Mouse (Mus musculus) embryo, embryonic 9.5 days (tissue): ENCODE results near the gene Zfp385a.

Source experiments
- DNase-seq: peaks from one replicate; pipeline ENCODE4 v3.0.0-alpha.2; 2017; ENCODE audit errors: extremely low spot score

Gene Zfp385a

GRCm38 (mm10) chr15:103339961-103340337 is at the start of gene Zfp385a:
Gene Zfp385a, minus strand, starts transcription at chr15:103340093.
- peak; percentile 60 for DNase-seq

DNA sequence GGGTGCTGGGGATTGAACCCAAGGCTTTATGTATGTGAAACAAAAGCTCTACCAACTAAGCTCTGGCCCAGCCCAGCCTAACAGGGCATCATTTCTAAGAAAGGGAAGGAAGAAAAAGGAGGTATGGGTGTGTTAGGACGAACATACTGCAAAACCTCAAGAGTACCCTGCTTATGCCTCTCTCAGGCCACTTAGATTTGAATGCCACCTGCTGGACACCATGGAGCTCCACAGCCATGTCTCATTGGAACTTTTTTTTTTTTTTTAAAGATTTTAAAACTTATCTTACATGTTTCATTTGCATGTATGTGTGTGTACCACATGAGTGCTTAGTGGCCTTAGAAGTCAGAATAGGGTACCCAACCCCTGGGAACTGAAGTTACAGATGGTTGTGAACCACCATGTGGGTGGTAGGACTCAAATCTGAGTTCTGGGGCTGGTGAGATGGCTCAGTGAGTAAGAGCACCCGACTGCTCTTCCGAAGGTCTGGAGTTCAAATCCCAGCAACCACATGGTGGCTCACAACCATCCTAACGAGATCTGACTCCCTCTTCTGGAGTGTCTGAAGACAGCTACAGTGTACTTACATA is 48.8 kb upstream of the Zfp385a start:
- no peak for DNase-seq

DNA sequence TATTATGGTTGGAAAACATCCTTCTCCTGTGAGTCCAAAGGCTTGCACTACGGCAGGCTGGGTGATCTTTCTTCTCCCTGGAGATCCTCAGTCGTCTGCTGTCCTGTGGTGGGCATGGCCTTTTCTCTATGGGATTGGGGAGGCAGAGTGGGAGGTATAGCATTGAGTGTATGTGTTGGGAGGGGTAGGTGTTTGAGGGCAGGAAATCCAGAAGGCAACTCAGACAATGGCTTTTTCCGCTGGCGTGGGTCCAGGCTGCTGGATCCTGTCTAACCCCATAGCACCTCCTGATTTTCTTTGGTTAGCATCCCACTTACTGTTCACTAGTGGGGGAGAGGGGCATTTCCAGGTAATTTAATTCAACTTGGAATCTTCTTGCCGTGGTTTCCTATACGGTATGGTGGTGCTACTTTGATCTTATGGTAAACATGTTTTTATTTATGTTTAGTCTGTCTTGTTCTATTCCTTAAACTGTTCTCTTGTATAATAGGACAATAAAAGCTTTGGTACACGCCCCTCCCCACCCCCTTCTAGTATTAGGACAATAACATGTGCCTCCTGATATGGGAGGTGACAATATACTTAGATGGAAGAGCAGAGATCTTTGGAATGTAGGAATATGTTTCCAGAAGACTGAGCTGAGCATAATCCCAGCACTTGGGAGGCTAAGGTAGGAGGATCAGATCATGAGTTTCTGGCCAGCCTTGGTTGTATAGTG is 44.0 kb upstream of the Zfp385a start:
- DNase-seq, result no peak

GRCm38 (mm10) chr15:103382795-103383406 is 43.0 kb upstream of the Zfp385a start:
- DNase-seq, result peak; percentile 49

GRCm38 (mm10) chr15:103382075-103382474 is 42.2 kb upstream of the Zfp385a start:
- DNase-seq, result no peak

DNA sequence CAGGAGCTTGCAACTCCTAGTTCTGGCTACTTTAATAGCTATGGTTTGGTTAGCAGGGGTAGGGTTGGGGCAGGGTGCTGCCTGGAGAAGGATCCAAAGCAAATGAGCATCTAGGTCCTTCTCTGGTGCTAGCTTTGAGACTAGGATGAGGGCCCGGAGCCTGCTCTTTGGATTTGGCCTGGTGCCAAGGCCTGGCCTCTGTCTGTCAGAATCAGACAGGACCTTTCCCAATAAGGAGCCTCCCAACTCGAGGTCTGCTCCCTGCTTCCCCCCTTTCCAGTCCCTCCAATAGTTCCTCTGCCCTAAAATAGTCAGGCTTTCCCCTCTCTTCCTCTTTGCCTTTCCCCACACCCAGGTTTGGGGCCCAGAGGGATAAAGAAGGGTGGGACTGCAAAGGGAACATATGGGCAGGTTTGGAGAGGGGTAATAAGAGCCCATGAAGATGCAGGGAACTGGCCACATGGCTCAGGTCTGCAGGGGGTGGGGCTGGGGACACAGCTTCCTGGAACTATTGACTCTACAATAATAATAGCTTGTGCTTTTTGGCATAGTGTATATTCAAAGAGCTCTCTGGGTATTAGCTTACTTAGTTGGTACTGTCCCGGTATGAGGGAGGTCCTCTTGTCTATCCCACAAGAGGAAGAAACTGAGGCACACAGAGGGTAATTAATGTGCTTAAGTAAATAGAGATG is 38.9 kb upstream of the Zfp385a start:
- no peak for DNase-seq

DNA sequence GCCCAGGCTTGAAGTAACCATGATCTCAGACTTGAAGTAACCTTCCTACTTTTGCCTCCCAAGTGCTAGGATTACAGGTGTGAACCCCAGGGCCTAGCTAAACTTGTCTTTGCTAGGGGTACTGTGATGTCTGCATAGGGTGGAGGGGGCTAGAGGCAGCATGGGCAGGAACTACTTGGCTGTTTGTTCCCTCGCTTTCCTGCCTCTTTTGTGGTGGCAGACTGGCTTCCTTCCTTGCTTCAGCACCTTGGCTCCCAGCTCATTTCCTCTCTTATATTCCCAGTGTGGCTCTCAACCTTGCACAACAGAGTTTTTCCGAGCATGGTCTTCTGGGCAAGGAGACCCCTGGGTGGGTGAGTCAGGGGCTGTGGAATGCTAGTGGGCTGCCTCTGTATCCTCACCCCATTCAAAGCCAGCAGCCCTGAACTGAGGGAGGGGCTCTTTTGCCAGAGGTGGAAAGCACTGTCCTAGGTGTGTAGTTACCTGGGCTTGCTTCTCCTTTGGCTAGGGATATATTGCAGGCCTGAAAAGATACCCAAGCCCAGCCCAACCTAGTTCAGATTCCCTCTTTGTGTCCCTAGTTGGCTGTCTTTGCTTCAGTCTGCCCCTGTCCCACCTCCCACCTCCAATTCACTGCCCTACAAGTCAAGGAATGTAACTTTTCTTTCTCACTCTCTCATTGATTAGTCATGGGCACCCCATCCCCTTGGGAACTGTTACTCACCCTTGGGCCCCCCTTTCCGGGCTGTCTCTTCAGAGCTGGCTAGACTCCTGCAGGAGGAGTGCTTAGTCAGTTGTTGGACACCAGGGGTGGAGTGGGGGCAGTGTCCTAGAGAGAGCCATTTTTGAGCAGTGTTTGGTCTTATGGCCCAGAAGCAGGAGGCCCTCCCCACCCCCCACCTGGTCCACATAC is 38.1 kb upstream of the Zfp385a start:
- no peak for DNase-seq

- DNase-seq, result no peak
Measured at GRCm38 (mm10) chr15:103376837-103377269, 37.0 kb upstream of the Zfp385a start.

GRCm38 (mm10) chr15:103375112-103375800 is 35.4 kb upstream of the Zfp385a start:
- DNase-seq, result no peak

DNA sequence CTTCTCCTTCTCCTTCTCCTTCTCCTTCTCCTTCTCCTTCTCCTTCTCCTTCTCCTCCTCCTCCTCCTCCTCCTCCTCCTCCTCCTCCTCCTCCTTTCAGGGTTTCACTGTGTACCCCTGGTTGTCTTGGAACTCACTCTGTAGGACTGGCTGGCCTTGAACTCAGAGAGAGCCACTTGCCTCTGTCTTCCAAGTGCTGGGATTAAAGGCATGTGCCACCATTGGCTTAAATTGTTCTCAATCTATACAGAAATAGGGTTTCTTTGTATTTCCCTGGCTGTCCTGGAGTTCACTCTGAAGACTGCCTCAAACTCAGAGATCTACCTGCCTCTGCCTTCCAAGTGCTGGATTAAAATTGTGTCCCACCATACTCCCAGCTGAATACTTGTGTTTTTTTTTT is 32.6 kb upstream of the Zfp385a start:
- DNase-seq, result no peak

DNA sequence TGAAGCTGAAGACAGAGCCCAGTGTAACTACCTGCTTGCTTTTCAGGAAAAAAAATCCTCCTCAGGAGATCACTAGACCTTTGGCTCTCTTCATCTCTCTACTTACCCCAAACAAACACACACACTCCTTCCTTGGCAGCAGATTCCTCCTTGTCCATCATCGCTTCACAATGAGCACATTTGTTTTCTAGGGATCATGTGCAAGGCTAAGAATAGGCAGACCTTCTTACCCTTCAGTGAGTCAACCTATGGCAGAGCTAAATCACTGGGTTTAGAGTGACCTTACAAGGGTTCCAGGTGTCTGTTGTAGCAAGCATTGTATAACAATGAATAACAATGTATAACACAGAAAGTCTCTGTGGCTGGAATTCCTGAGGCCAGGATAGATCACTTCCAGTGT is 31.8 kb upstream of the Zfp385a start:
- DNase-seq, result no peak

GRCm38 (mm10) chr15:103371208-103371607 is 31.3 kb upstream of the Zfp385a start:
- no peak for DNase-seq

- DNase-seq, result no peak
Measured at GRCm38 (mm10) chr15:103370462-103370861, 30.6 kb upstream of the Zfp385a start.

DNA sequence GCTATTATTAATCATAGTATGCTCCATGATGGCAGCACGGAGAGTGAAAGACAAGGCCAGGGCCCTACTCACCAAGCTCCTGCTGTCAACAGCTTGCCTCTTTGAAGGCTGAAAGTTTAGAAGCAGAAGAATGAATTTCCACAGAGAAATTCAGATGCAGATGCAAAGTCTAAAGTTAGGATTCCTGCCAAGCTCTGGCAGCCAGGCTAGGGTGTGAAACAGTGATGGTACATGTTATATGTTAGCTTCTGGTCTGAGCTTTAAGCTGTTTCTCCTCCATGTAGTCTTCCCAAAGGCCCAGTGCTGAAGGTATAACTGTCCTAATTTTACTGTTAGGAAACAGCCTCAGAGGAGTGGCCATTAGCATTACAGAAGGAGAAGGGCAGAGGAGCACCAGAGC is 29.2 kb upstream of the Zfp385a start:
- no peak for DNase-seq

DNA sequence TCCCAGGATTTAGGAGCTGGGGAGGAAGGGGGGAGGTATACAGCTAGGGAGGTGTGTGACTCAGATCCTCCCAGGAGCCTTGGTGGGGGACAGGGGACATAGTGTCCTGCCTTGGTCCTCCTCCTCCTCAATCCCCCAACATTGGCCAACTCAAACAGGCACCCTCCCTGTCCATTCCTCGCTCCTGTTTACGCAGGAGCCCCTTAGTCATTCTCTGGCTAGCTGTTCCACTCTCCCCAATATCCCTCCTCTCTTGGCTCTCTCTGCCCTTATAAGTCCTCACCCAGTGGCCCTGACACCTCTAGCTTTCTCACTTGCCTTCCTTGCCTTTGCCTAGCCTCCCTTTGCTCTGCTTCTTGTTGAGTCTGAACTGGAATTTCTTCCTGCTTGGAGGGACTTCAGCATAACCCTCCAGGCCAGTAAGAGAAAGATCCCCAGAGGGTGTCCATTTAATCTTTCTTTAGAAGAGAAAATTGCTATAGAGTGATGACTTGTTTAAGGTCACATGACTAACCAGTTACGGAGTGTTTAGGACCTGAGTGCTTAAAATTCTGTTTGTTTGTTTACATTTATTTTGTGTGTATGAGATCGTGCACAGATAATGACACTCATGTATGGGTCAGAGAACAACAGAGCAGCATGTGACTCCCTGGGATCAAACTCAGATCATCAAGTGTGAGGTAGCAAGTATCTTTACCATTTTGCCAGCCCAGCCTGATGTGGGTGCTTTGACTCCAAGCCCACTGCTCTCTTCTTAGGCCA is 28.5 kb upstream of the Zfp385a start:
- no peak for DNase-seq

DNA sequence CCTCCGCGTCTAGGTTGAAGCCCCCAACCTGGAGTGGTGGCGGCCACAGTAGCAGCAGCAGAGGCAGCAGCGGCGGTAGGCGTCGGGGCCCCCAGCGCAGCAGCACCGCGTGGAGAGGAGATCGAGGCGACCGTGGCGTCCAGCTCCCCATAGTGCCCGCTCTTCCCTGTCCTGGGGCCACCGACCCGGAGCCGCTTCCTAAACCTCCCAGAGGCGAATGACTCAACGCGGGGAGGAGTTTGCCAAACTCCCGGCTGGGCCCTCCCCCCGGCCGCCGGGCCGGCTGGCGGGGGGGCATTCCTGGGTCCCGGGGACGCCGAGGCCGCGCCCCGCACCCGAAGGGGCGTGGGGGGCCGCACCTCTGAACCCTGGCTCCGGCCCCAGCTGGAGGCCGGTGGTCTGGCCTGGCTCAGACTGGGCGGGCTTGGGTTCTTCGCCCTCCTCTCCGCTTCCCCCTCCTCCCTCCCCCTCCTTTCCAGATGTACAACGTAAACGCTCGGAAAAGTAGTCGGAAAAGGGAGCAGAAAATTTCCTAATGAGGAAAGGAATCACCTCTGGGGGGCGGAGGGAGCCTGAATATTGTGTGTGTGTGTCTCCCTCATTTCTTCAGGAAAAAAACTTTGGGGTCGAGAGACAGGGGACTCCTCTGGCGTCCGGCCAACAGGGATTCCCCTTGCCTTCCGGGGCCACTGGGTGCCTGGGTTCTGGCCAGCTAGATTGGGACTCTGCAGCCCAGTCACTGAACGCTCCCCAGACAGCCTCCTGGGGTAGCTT is 26.7 kb upstream of the Zfp385a start, which contains the start of gene Itga5:
Itga5 (minus strand) TSS at position 388 of the 774 bp plus-strand sequence.
- no peak for DNase-seq

GRCm38 (mm10) chr15:103365471-103366375 is 25.8 kb upstream of the Zfp385a start:
- peak; percentile 76 for DNase-seq

- DNase-seq, result no peak
Measured at GRCm38 (mm10) chr15:103364761-103365160, 24.9 kb upstream of the Zfp385a start.
